Mouse (Mus musculus) heart, embryonic 14.5 days (tissue): ENCODE measurements around the gene Tmem185b. TPM values are rescaled to one million over a fixed set of nuclear protein-coding genes. Genes with fewer than 3 reads are reported as not detected.

Experiments used
- ATAC-seq: fragments of 200-750 bp; cut with Nextera tagmentation; 2 replicates; pipeline ENCODE4 v1.8.0; 2017; ENCODE audit warnings: low read depth, moderate TSS enrichment; ENCODE audit not compliant: insufficient number of reproducible peaks, insufficient read depth, low FRiP score
- H3K27ac ChIP-seq, 2 experiments: fragments of 200-500 bp in 1 of 2; fragments of 300-500 bp in 1 of 2; sonication (generic) in 1 of 2; replicated peaks in 1 of 2; 2 replicates each; pipeline ENCODE4 v1.5.1; 2012 to 2014; ENCODE audit warnings: low read depth in 2 of 2, low read length in 2 of 2, control low read depth in 1 of 2, mild to moderate bottlenecking in 1 of 2, mixed read lengths in 1 of 2; ENCODE audit not compliant: control insufficient read depth in 1 of 2, insufficient read depth in 1 of 2
- H3K27me3 ChIP-seq: fragments of 300-500 bp; sonication (generic); 2 replicates; pipeline ENCODE4 v1.6.1; 2014; ENCODE audit warnings: mild to moderate bottlenecking, low read length, control low read depth; ENCODE audit not compliant: control insufficient read depth, insufficient read depth
- H3K36me3 ChIP-seq: fragments of 300-500 bp; sonication (generic); 2 replicates; pipeline ENCODE4 v1.6.1; 2014; ENCODE audit warnings: mild to moderate bottlenecking, control low read depth, low read length, mixed read lengths; ENCODE audit not compliant: control insufficient read depth, insufficient read depth
- H3K4me1 ChIP-seq, 2 experiments: fragments of 200-500 bp in 1 of 2; fragments of 300-500 bp in 1 of 2; sonication (generic) in 1 of 2; 2 replicates each; pipeline ENCODE4 v1.6.1; 2012 to 2014; ENCODE audit warnings: low read length in 2 of 2, control low read depth in 1 of 2, mixed read lengths in 1 of 2; ENCODE audit not compliant: control insufficient read depth in 2 of 2, insufficient read depth in 2 of 2
- H3K4me2 ChIP-seq: fragments of 300-500 bp; sonication (generic); 2 replicates; pipeline ENCODE4 v1.6.1; 2014; ENCODE audit warnings: mild to moderate bottlenecking, low read length
- H3K4me3 ChIP-seq, 2 experiments: fragments of 200-500 bp in 1 of 2; fragments of 300-500 bp in 1 of 2; sonication (generic) in 1 of 2; 2 replicates each; pipeline ENCODE4 v1.5.1; 2012 to 2014; ENCODE audit warnings: low read length in 2 of 2, mild to moderate bottlenecking in 2 of 2, control low read depth in 1 of 2, low read depth in 1 of 2, moderate library complexity in 1 of 2; ENCODE audit not compliant: control insufficient read depth in 1 of 2, insufficient read depth in 1 of 2
- H3K9ac ChIP-seq: fragments of 300-500 bp; sonication (generic); 2 replicates; pipeline ENCODE4 v1.6.1; 2014; ENCODE audit warnings: mild to moderate bottlenecking, low read length
- H3K9me3 ChIP-seq: fragments of 300-500 bp; sonication (generic); 2 replicates; pipeline ENCODE4 v1.6.1; 2016; ENCODE audit warnings: low read length, control low read depth; ENCODE audit not compliant: control insufficient read depth
- WGBS: fragments of 180-500 bp; shearing (Covaris S2); extraction: QIAGEN DNeasy Blood & Tissue Kit; methylation state at CpG from one replicate; pipeline ENCODE4 v1.1.7; 2014; 5-methylcytosine and 5-hydroxymethylcytosine counted together
- polyA plus RNA-seq: library from polyadenylated mRNA; unstranded; fragments of >200 nt; fragmentation: Nextera tagmentation; extraction: Ambion mirVana; gene quantifications from 2 replicates; pipeline ENCODE4 v1.2.1, GENCODE M21; 2014

Gene Tmem185b
- 25.6 and 25.7 TPM in 2 replicates for polyA plus RNA-seq

DNA sequence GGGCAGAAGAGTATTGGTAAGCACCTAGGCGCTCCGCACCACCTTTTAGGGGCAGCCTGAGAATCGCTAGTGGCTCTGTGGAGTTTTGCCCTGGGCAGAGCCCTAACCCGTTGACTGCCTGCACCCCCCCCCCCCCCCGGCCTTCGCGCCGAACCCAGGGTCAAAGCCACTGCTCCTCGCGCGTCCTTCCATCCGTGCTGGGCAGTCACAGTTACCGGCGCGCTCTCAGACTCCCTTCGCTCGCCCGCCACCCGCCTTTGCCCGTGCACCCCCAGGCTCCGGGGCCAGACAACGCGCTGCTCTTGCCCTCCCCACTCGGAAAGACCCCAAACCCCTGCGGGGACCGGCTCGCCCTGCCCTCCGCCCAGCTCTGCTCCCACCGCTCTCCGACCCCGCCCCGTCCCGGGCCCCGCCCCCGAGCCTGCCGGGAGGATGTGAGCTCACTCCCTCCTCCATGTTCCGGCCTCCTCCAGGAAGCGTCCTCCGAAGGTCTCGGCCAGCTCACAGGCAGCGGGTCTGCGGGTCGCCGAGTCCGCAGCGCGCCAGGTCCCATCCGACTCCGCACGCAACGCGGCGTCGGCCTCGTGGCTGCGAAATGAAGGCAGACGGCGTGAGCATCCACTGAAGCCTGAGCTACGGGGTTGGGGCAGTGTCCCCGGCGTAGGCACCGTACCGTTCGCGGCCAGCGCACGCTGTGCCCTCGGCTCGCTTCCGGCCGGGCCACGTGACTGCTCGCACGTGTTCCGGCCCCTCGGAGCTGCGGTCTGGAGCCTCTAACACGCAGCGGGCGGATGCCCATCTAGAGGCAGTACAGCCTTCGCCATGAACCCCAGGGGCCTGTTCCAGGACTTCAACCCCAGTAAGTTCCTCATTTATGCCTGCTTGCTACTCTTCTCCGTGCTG is at the start of gene Tmem185b:
TSS of gene Tmem185b (plus strand) at position 472 of the 903 bp plus-strand sequence.
- Histone ChIP-seq H3K9ac (peak within 1 kb of the TSS; percentile 88), H3K27me3 (no peaks in the 10 kb centered on the region), H3K4me2 (peak within 1 kb of the TSS; percentile 92), H3K36me3 (peaks cover 27% of the 10 kb centered on the region), H3K4me3 (peak within 1 kb of the TSS; percentile 69 to 70), H3K4me1 (peaks cover 15 to 28% of the 10 kb centered on the region in 2 experiments), H3K27ac (peak within 1 kb of the TSS; percentile 79 to 86), H3K9me3 (0 out of 2 replicates have a peak, but pooled peaks cover 12% of the 10 kb centered on the region)
- WGBS: 1% methylated on average over 77 of the region's 82 CpGs
- ATAC-seq: peak; percentile 93

DNA sequence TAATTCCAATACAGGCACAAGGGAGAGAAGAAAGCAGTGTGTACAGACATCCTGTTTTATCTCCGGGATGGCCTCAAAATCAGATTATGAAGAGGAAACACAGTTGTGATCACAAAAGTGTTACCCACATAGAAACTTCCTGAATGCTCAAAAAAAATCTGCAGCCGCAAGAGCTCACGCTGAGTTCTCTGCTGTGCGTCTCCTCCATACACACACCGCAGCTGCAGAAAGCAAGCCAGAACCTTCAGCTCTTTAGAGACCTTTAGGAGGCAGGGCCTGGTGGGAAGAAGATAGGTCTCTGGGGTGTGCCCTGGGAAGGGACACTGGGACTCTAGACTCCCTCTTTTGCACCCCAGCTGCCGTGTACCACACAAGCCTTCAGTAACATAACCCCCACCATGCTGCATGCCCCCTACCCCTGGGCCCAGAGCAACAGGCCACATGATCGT is 49.0 kb upstream of the Tmem185b start:
- Histone ChIP-seq H3K27me3 (no peaks in the 10 kb centered on the region), H3K4me3 (no peak overlapping the region), H3K9ac (no peak overlapping the region), H3K4me1 (peaks cover 6 to 12% of the 10 kb centered on the region in 2 experiments; a peak in 2 of 4 replicates), H3K27ac (no peak overlapping the region), H3K9me3 (0 out of 2 replicates have a peak, but pooled peaks cover 3% of the 10 kb centered on the region), H3K4me2 (no peak overlapping the region), H3K36me3 (peaks cover 71% of the 10 kb centered on the region)
- no peak for ATAC-seq
- 67% methylated on average over 7 of the region's 7 CpGs for WGBS

DNA sequence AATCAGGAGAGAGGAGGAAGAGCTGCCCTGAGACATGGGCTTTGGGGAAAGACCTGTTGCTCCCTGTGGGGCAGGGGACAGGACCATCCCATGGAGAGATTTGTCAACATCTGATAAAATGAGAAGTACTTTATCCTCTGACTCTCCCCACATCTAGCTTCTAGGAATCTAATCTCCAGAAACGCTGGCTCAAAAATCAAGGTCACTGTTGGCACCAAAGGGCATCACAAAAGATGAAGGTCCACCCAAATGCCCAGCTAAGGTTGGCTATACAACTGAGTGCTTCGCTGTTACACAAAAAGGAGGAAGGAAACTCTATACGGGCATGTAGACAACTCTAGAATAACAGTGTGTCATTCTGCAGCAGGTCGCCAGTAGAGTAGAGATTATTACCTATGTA is 46.3 kb upstream of the Tmem185b start:
- peaks cover 71% of the 10 kb centered on the region for H3K36me3 ChIP-seq
- H3K4me3 ChIP-seq: no peak overlapping the region
- no peak overlapping the region for H3K27ac ChIP-seq
- H3K9ac ChIP-seq: no peak overlapping the region
- H3K4me2 ChIP-seq: no peak overlapping the region
- H3K27me3 ChIP-seq: no peaks in the 10 kb centered on the region
- ATAC-seq: no peak
- peaks cover 6 to 12% of the 10 kb centered on the region in 2 experiments; a peak in 3 of 4 replicates for H3K4me1 ChIP-seq
- 65% methylated on average over 4 of the region's 4 CpGs for WGBS
- 0 out of 2 replicates have a peak, but pooled peaks cover 3% of the 10 kb centered on the region for H3K9me3 ChIP-seq

DNA sequence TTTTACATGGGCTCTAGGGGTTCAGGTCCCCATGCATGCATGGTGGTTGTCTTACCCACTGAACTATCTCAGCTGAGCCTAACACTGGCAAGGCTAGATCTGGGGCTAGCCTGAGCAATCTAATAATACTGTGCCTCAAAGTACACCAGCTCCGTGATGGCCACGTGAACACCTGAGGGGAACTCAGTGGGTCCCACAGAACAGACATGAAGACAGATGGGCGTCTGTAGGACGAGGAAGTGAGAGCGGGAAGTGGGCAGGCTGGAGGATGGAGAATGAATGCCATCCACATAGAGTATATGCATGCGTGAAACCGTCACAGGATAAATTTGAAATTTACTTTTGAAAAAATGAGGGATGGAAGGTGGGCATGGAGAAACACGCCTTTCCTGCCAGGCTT is 45.3 kb upstream of the Tmem185b start:
- H3K27me3 ChIP-seq: no peaks in the 10 kb centered on the region
- H3K4me1 ChIP-seq: peaks cover 6 to 15% of the 10 kb centered on the region in 2 experiments
- H3K4me3 ChIP-seq: no peak overlapping the region
- ATAC-seq: no peak
- H3K27ac ChIP-seq: no peak overlapping the region
- no peak overlapping the region for H3K4me2 ChIP-seq
- 0 out of 2 replicates have a peak, but pooled peaks cover 3% of the 10 kb centered on the region for H3K9me3 ChIP-seq
- 90% methylated on average over 8 of the region's 8 CpGs for WGBS
- no peak overlapping the region for H3K9ac ChIP-seq
- H3K36me3 ChIP-seq: peaks cover 64% of the 10 kb centered on the region

DNA sequence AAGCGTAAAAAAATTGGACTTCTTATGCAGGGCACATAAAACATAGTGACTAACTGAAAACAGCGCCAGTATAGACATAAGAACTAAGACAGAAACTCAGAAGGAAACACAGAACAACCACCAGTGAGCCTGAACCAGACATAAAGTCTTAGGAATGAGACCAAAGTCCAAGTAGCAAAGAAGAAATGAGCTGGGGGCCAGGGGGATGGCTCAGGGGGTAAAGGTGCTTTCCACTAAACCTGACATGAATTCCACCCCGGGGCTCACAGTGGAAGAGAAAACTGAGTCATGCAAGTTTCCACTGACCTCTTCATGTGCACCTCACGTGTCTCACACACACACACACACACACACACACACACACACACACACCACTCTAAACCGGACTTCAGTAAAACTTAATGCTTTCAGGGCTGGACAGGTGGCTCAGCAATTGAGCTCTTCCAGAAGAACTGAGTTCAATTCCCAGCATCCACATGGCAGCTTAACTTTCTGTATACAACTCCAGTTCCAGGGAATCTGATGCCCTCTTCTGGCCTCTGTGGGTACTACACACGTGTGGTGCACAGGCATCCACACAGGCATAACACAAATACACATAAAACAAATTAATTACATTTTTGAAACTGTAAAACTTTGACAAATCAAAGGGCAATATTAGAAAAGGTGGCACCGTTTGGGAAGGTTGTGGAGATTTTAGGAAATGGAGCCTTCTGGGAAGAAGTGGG is 44.6 kb upstream of the Tmem185b start:
- 92% methylated on average over 7 of the region's 7 CpGs for WGBS

DNA sequence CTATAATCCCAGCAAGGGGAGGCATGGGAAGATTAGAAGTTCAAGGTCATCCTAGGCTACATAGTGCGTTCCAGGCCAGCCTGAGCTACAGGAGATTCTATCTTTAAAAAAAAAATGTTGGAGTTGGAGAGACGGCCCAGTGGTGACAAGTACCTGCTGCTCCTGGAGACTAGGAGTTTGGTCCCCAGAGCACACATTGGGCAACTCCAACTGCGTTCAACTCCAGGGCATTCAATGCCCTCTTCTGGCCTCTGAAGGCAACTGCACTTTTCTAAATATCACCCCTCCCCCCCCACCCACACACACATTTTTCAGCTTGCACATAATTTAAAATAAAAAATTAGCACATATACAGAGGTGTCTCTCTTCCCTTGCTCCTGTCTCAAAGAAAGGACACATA is 43.1 kb upstream of the Tmem185b start:
- H3K9me3 ChIP-seq: 0 out of 2 replicates have a peak, but pooled peaks cover 3% of the 10 kb centered on the region
- ATAC-seq: no peak
- no peak overlapping the region for H3K4me3 ChIP-seq
- H3K4me2 ChIP-seq: no peak overlapping the region
- H3K9ac ChIP-seq: no peak overlapping the region
- peaks cover 11 to 34% of the 10 kb centered on the region in 2 experiments for H3K4me1 ChIP-seq
- peaks cover 42% of the 10 kb centered on the region for H3K36me3 ChIP-seq
- H3K27ac ChIP-seq: no peak overlapping the region
- WGBS: 60% methylated on average over 3 of the region's 3 CpGs
- H3K27me3 ChIP-seq: no peaks in the 10 kb centered on the region

More for the DNA sequence above, 44.6 kb upstream of the Tmem185b start:
- no peak overlapping the region for H3K4me3 ChIP-seq
- 0 out of 2 replicates have a peak, but pooled peaks cover 3% of the 10 kb centered on the region for H3K9me3 ChIP-seq
- peaks cover 57% of the 10 kb centered on the region for H3K36me3 ChIP-seq
- H3K4me2 ChIP-seq: no peak overlapping the region
- H3K9ac ChIP-seq: no peak overlapping the region
- H3K4me1 ChIP-seq: peaks cover 9 to 19% of the 10 kb centered on the region in 2 experiments
- no peaks in the 10 kb centered on the region for H3K27me3 ChIP-seq
- ATAC-seq: no peak
- no peak overlapping the region for H3K27ac ChIP-seq

DNA sequence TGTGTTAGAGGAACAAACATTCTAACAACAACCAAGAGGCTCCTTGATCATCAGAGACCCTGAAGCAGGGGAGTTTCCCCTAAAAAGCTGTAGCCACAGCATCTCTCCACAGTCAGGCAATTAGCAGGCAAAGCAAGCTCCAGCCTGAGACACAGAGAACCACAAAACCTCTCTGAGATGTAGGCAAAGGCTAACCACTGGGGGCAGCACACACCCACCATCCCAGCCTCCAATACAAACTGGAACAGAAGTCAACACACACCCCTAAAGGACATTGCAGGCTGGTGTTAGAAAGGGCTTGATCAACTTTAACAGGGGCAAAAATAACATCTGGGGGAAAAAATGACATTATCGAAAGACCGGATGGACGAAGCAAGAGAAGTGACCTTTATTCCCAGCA is 41.5 kb upstream of the Tmem185b start:
- peaks cover 14 to 40% of the 10 kb centered on the region in 2 experiments for H3K4me1 ChIP-seq

More for the DNA sequence above, 41.5 kb upstream of the Tmem185b start:
- Histone ChIP-seq H3K36me3 (peaks cover 37% of the 10 kb centered on the region), H3K27me3 (no peaks in the 10 kb centered on the region), H3K9me3 (0 out of 2 replicates have a peak, but pooled peaks cover 3% of the 10 kb centered on the region), H3K9ac (no peak overlapping the region), H3K4me2 (no peak overlapping the region), H3K27ac (no peak overlapping the region), H3K4me3 (no peak overlapping the region)
- no peak for ATAC-seq
- 42% methylated on average over 3 of the region's 3 CpGs for WGBS
